Mouse (Mus musculus): ENCODE data around the gene Kcnn4. TPM values are rescaled to one million over a fixed set of nuclear protein-coding genes. Genes with fewer than 3 reads are reported as not detected.

Kcnn4 gene
- polyA plus RNA-seq, 1 experiment = 180 TPM

- no peak for TF ChIP-seq CTCF (IDR thresholded peaks at IDR 0.05; ENCODE audit: control insufficient read depth, insufficient read depth, low read length)
- 63% methylated on average over 7 of the region's 7 CpGs for WGBS
- Histone ChIP-seq H3K4me3 (replicated peaks; ENCODE audit: control insufficient read depth, low read depth, low read length) (no peak overlapping the region), H3K27ac (ENCODE audit: control insufficient read depth, insufficient read depth, low read depth, low read length, poor library complexity) (no peak overlapping the region), H3K4me1 (ENCODE audit: control insufficient read depth, insufficient read depth, low read length) (peaks cover 13% of the 10 kb centered on the region)
These were observed 20.4 kb downstream of the Kcnn4 start for GRCm38 (mm10) chr7:24390512-24390911.

DNA sequence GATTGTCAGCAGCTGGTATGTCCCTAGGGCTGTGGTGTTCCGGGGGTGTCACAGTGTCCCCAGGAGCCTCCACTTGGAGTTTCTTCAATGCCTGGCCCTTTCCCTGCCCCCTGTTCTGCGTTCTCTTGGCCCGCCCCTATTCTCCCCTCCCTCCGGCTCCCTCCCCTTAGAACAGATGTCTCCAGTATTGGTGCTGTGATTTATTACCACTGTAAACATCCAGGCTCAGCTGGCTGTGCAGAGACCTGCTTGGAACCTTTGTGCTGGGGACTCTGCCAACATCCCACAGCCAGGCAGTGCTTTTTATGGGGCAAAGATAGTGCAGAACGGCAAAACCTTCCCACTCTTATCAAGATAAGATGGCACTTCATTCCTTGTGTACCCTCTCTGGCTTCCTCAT, 21.0 kb downstream of the Kcnn4 start:
- no peak overlapping the region for H3K4me3 ChIP-seq (replicated peaks; ENCODE audit: control insufficient read depth, low read depth, low read length)
- no peak overlapping the region for H3K27ac ChIP-seq (ENCODE audit: control insufficient read depth, insufficient read depth, low read depth, low read length, poor library complexity)
- peaks cover 14% of the 10 kb centered on the region for H3K4me1 ChIP-seq (ENCODE audit: control insufficient read depth, insufficient read depth, low read length)
- 37% methylated on average over 5 of the region's 5 CpGs for WGBS
- TF ChIP-seq POLR2A (IDR thresholded peaks at IDR 0.05; ENCODE audit: borderline replicate concordance, control insufficient read depth, low read depth, low read length) = no peak
- no peak for TF ChIP-seq CTCF (IDR thresholded peaks at IDR 0.05; ENCODE audit: control insufficient read depth, insufficient read depth, low read length)

DNA sequence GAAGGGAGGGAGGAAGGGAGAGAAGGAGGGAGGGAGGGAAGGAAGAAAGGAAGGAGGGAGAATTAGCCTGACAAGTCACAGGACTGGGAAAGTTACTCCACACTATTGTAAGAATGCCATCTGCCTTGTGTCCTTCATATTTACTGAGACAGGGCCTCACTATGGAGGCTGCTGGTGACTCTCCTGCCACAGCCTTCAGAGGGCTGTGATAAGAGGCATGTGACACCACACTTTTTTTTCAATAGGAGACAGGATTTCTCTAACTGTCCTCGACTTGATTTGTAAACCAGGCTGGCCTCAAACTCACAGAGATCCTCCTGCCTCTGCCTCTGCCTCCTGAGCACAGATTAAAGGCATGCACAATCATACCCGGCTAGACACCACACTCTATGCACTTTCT, 21.6 kb downstream of the Kcnn4 start:
- H3K4me1 ChIP-seq (ENCODE audit: control insufficient read depth, insufficient read depth, low read length) = peaks cover 16% of the 10 kb centered on the region
- TF ChIP-seq POLR2A (IDR thresholded peaks at IDR 0.05; ENCODE audit: borderline replicate concordance, control insufficient read depth, low read depth, low read length) (no peak), CTCF (IDR thresholded peaks at IDR 0.05; ENCODE audit: control insufficient read depth, insufficient read depth, low read length) (no peak)
- 46% methylated on average over 2 of the region's 2 CpGs for WGBS
- H3K4me3 ChIP-seq (replicated peaks; ENCODE audit: control insufficient read depth, low read depth, low read length) = no peak overlapping the region
- H3K27ac ChIP-seq (ENCODE audit: control insufficient read depth, insufficient read depth, low read depth, low read length, poor library complexity) = no peak overlapping the region

DNA sequence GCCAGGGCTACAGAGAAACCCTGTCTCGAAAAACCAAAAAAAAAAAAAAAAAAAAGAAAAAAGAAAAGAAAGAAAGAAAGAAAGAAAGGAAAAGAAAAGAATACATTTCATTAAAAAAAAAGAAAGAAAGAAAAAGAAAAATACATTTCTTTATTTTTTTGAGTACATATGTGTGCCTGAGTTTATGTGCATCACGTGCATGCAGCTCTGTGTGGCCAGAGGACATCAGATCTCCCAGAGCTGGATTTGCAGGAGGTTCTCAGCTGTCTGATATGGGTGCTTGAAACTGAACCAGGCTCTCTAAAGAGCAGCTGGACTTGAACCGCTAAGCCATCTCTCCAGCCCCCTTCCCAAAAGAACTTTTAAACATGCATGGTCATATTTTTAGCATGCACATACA, 24.0 kb downstream of the Kcnn4 start:
- H3K4me3 ChIP-seq (replicated peaks; ENCODE audit: control insufficient read depth, low read depth, low read length) = no peak overlapping the region
- H3K4me1 ChIP-seq (ENCODE audit: control insufficient read depth, insufficient read depth, low read length) = peaks cover 12% of the 10 kb centered on the region
- TF ChIP-seq CTCF (IDR thresholded peaks at IDR 0.05; ENCODE audit: control insufficient read depth, insufficient read depth, low read length) = no peak
- TF ChIP-seq POLR2A (IDR thresholded peaks at IDR 0.05; ENCODE audit: borderline replicate concordance, control insufficient read depth, low read depth, low read length) = no peak
- WGBS = 36% methylated on average over 3 of the region's 3 CpGs
- no peak overlapping the region; the same call in 1 of the 2 replicates for H3K27ac ChIP-seq (ENCODE audit: control insufficient read depth, insufficient read depth, low read depth, low read length, poor library complexity)

- Histone ChIP-seq H3K4me3 (replicated peaks; ENCODE audit: control insufficient read depth, low read depth, low read length) (no peak overlapping the region), H3K27ac (ENCODE audit: control insufficient read depth, insufficient read depth, low read depth, low read length, poor library complexity) (peak overlapping the region; percentile 35), H3K4me1 (ENCODE audit: control insufficient read depth, insufficient read depth, low read length) (peaks cover 10% of the 10 kb centered on the region)
- WGBS = 7% methylated on average over 15 of the region's 15 CpGs
- TF ChIP-seq POLR2A (IDR thresholded peaks at IDR 0.05; ENCODE audit: borderline replicate concordance, control insufficient read depth, low read depth, low read length) (no peak), CTCF (IDR thresholded peaks at IDR 0.05; ENCODE audit: control insufficient read depth, insufficient read depth, low read length) (no peak)
These were observed 24.6 kb downstream of the Kcnn4 start for GRCm38 (mm10) chr7:24394475-24395161.

DNA sequence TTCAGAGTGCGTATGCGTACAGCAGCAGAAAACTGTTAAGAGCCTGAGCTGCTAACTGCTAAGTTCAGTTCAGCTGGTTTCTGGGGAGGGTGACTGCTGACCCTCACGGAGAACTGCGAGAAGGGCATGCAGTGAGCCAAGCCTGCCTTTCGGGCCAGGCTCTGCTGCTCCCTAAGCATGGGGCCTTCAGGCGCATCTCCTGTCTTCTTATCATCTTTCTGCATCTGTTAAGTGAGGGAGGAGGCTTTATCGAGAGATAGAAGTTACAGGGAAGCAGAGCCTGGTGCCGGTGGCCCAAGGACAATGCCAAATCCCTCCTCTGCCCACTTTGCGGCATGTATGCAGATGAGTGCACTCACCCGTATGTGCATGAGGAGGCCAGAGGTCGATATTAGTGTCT, 26.8 kb downstream of the Kcnn4 start:
- 52% methylated on average over 11 of the region's 11 CpGs for WGBS
- H3K4me3 ChIP-seq (replicated peaks; ENCODE audit: control insufficient read depth, low read depth, low read length) = no peak overlapping the region
- TF ChIP-seq POLR2A (IDR thresholded peaks at IDR 0.05; ENCODE audit: borderline replicate concordance, control insufficient read depth, low read depth, low read length) = no peak
- no peak for TF ChIP-seq CTCF (IDR thresholded peaks at IDR 0.05; ENCODE audit: control insufficient read depth, insufficient read depth, low read length)
- H3K4me1 ChIP-seq (ENCODE audit: control insufficient read depth, insufficient read depth, low read length) = peaks cover 14% of the 10 kb centered on the region
- H3K27ac ChIP-seq (ENCODE audit: control insufficient read depth, insufficient read depth, low read depth, low read length, poor library complexity) = no peak overlapping the region

DNA sequence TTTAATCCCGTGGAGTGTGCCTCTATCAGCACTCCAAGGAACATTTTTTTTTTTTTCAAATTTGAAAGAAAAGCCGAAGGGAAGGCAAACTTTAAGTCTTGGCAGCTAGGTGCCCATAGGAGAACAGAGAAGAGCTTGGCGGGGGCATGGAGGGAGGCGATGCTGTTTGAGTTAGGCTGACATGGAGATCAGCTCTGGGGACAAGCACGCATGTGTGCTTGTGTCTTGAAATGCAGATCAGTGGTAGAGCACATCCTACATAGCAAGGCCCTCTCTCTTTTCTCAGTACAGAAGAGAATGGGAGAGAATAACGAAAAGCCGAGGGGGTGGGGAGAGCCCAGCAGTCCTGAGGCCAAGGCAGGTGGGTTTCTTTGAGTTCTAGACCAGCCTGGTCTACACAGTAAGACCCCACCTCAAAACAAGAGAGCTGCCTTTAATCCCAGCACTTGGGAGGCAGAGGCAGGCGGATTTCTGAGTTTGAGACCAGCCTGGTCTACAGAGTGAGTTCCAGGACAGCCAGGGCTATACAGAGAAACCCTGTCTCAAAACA, 28.4 kb downstream of the Kcnn4 start:
- WGBS = 88% methylated on average over 8 of the region's 8 CpGs
- no peak for TF ChIP-seq CTCF (IDR thresholded peaks at IDR 0.05; ENCODE audit: control insufficient read depth, insufficient read depth, low read length)
- no peak for TF ChIP-seq POLR2A (IDR thresholded peaks at IDR 0.05; ENCODE audit: borderline replicate concordance, control insufficient read depth, low read depth, low read length)
- H3K27ac ChIP-seq (ENCODE audit: control insufficient read depth, insufficient read depth, low read depth, low read length, poor library complexity) = peak overlapping the region; percentile 17; the same call in 1 of the 2 replicates
- H3K4me3 ChIP-seq (replicated peaks; ENCODE audit: control insufficient read depth, low read depth, low read length) = peak overlapping the region; percentile 61
- H3K4me1 ChIP-seq (ENCODE audit: control insufficient read depth, insufficient read depth, low read length) = peaks cover 14% of the 10 kb centered on the region

GRCm38 (mm10) chr7:24399256-24400081, 29.4 kb downstream of the Kcnn4 start, which contains the start of gene Smg9:
Gene Smg9, plus strand, starts transcription at chr7:24399619.
- H3K4me1 ChIP-seq (ENCODE audit: control insufficient read depth, insufficient read depth, low read length) = peaks cover 12% of the 10 kb centered on the region

More at GRCm38 (mm10) chr7:24399256-24400081, 29.4 kb downstream of the Kcnn4 start, which contains the start of gene Smg9:
- TF ChIP-seq CTCF (IDR thresholded peaks at IDR 0.05; ENCODE audit: control insufficient read depth, insufficient read depth, low read length) (0 out of 2 replicates have a peak, but pooled peaks have one; percentile 4), POLR2A (IDR thresholded peaks at IDR 0.05; ENCODE audit: borderline replicate concordance, control insufficient read depth, low read depth, low read length) (peak; percentile 71)
- H3K4me3 ChIP-seq (replicated peaks; ENCODE audit: control insufficient read depth, low read depth, low read length) = peak within 1 kb of the TSS; percentile 80
- 2% methylated on average over 66 of the region's 66 CpGs for WGBS
- peak within 1 kb of the TSS; percentile 98 for H3K27ac ChIP-seq (ENCODE audit: control insufficient read depth, insufficient read depth, low read depth, low read length, poor library complexity)

All from bone marrow, adult 2 months (tissue).